Comparison of ENCODE assay signal across 30 mouse cellular contexts in the genomic region with DNA sequence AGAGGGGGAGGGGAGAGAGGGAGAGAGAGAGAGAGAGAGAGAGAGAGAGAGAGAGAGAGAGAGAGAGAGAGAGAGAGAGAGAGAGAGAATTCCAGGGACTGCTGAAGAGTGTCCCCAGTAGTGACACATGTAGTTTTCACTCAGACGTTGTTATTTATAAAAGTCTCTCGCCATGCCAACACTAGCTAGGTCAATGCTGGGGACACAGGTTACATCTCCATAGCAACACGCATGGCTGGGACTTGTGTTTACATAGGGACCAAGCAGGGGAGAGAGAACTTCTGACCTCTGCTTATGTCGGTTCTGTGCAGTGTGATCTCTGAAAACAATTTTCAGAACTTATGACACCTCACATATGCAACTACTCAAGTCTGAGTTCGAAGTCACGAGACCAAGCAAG. TPM values are rescaled to one million over a fixed set of nuclear protein-coding genes. Genes with fewer than 3 reads are reported as not detected.
DNase-seq lines count a peak whose midpoint lies in the region; ATAC-seq lines count a peak whose summit lies in the region.
"Had no signal": no experiment of that assay in that cellular context is flagged by ENCODE, and none has a peak within 500 bp of the region (broad histone marks: within the 10 kb centered on the region; RNA-seq: fewer than 3 reads in every experiment).

No protein-coding gene starts in this region.

- H3K9ac ChIP-seq in hindbrain, embryonic 14.5 days = no peak overlapping the region
- H3K9ac ChIP-seq in liver, embryonic 12.5 days = no peak overlapping the region
- no peak overlapping the region for H3K9ac ChIP-seq in liver, embryonic 16.5 days (ENCODE audit: low read depth, low read length)
- H3K9ac ChIP-seq: limb, embryonic 12.5 days; liver, embryonic 14.5 days; midbrain, embryonic 13.5 days had no signal

- no peaks in the 10 kb centered on the region for H3K9me3 ChIP-seq in hindbrain, embryonic 10.5 days
- H3K9me3 ChIP-seq in hindbrain, embryonic 14.5 days (ENCODE audit: control insufficient read depth, low read length) = no peaks in the 10 kb centered on the region
- no peaks in the 10 kb centered on the region for H3K9me3 ChIP-seq in liver, embryonic 12.5 days (replicated peaks)
- H3K9me3 ChIP-seq in liver, embryonic 16.5 days (replicated peaks; ENCODE audit: control insufficient read depth, low read length) = no peaks in the 10 kb centered on the region
- H3K9me3 ChIP-seq: limb, embryonic 12.5 days; midbrain, embryonic 13.5 days had no signal

- H3K4me3 ChIP-seq in hindbrain, embryonic 10.5 days = no peak overlapping the region
- no peak overlapping the region for H3K4me3 ChIP-seq in hindbrain, embryonic 14.5 days (replicated peaks; ENCODE audit: low read length)
- H3K4me3 ChIP-seq in liver, embryonic 12.5 days = no peak overlapping the region
- H3K4me3 ChIP-seq in liver, embryonic 16.5 days (ENCODE audit: low read depth, low read length) = no peak overlapping the region
- H3K4me3 ChIP-seq: erythroblast, embryonic 14.5 days; gastrocnemius, adult 2 months; limb, embryonic 12.5 days; megakaryocyte, embryonic 14.5 days; midbrain, embryonic 13.5 days had no signal

- no peaks in the 10 kb centered on the region for H3K36me3 ChIP-seq in hindbrain, embryonic 10.5 days
- H3K36me3 ChIP-seq in hindbrain, embryonic 14.5 days (replicated peaks; ENCODE audit: control insufficient read depth, insufficient read depth) = no peaks in the 10 kb centered on the region
- H3K36me3 ChIP-seq in liver, embryonic 12.5 days = no peaks in the 10 kb centered on the region
- H3K36me3 ChIP-seq in liver, embryonic 16.5 days (ENCODE audit: control insufficient read depth, insufficient read depth) = no peaks in the 10 kb centered on the region
- H3K36me3 ChIP-seq: limb, embryonic 12.5 days; midbrain, embryonic 13.5 days had no signal

- peaks cover 24% of the 10 kb centered on the region for H3K4me1 ChIP-seq in hindbrain, embryonic 10.5 days (replicated peaks)
- peaks cover 19% of the 10 kb centered on the region for H3K4me1 ChIP-seq in hindbrain, embryonic 14.5 days (replicated peaks; ENCODE audit: control insufficient read depth, insufficient read depth, low read length)
- H3K4me1 ChIP-seq in liver, embryonic 12.5 days = no peaks in the 10 kb centered on the region
- H3K4me1 ChIP-seq in liver, embryonic 16.5 days (ENCODE audit: control insufficient read depth, low read depth, low read length) = no peaks in the 10 kb centered on the region
- H3K4me1 ChIP-seq: megakaryocyte, embryonic 14.5 days had no signal

- WGBS in hindbrain, embryonic 10.5 days = 59% methylated on average over 6 of the region's 6 CpGs
- WGBS in hindbrain, embryonic 14.5 days = 59% methylated on average over 6 of the region's 6 CpGs
- 54% methylated on average over 6 of the region's 6 CpGs for WGBS in liver, embryonic 12.5 days (ENCODE audit: insufficient replicate concordance)
- WGBS in liver, embryonic 16.5 days (ENCODE audit: insufficient replicate concordance) = 47% methylated on average over 6 of the region's 6 CpGs

- DNase-seq in heart, adult 18-20 months = peak; percentile 19 to 27
- no peak for DNase-seq in heart, postnatal 4 days
- DNase-seq in hindbrain, embryonic 10.5 days (ENCODE audit: low spot score) = no peak
- DNase-seq in hindbrain, embryonic 14.5 days (ENCODE audit: low spot score) = no peak
- no peak for DNase-seq in liver
- no peak for DNase-seq in spleen, adult 12 weeks (ENCODE audit: low spot score)
- DNase-seq: adrenal gland, postnatal 25 days; cerebellum, adult 11-12 months; cerebellum, adult 9-11 months; gastrocnemius, adult 2 months; gastrocnemius, postnatal 36 days; kidney, adult 2 months; kidney, postnatal 10 days; layer of hippocampus, adult 9-11 months; lung, postnatal 4 days; right cerebral cortex, postnatal 25 days; spleen, adult 18-20 months; thymus, postnatal 25 days had no signal

- peaks cover 15% of the 10 kb centered on the region for H3K27me3 ChIP-seq in hindbrain, embryonic 10.5 days (ENCODE audit: insufficient read depth, poor library complexity, severe bottlenecking)
- H3K27me3 ChIP-seq in hindbrain, embryonic 14.5 days (ENCODE audit: control insufficient read depth, insufficient read depth, low read length) = no peaks in the 10 kb centered on the region
- H3K27me3 ChIP-seq in liver, embryonic 12.5 days (replicated peaks) = no peaks in the 10 kb centered on the region; the same call in 1 of the 2 replicates
- no peaks in the 10 kb centered on the region for H3K27me3 ChIP-seq in liver, embryonic 16.5 days (ENCODE audit: control insufficient read depth, insufficient read depth, low read depth, low read length)
- H3K27me3 ChIP-seq: Patski had no signal

- ATAC-seq in hindbrain, embryonic 14.5 days (ENCODE audit: low FRiP score) = no peak
- 0 out of 2 replicates have a peak, but pooled peaks have one; percentile 33 for ATAC-seq in liver, embryonic 12.5 days
- ATAC-seq in liver, embryonic 16.5 days (ENCODE audit: low read depth) = peak; percentile 21; the same call in 1 of the 2 replicates
- ATAC-seq: hindbrain, embryonic 16.5 days; midbrain, embryonic 13.5 days; Patski had no signal

- no peak overlapping the region for H3K4me2 ChIP-seq in hindbrain, embryonic 14.5 days (replicated peaks)
- no peak overlapping the region for H3K4me2 ChIP-seq in liver, embryonic 12.5 days
- no peak overlapping the region for H3K4me2 ChIP-seq in liver, embryonic 16.5 days (ENCODE audit: low read depth, low read length)
- H3K4me2 ChIP-seq: limb, embryonic 12.5 days; midbrain, embryonic 13.5 days had no signal

- H3K27ac ChIP-seq in hindbrain, embryonic 10.5 days = 0 out of 2 replicates have a peak overlapping the region, but pooled peaks have one; percentile 45
- H3K27ac ChIP-seq in hindbrain, embryonic 14.5 days = no peak overlapping the region
- no peak overlapping the region for H3K27ac ChIP-seq in liver, embryonic 12.5 days
- no peak overlapping the region for H3K27ac ChIP-seq in liver, embryonic 16.5 days (ENCODE audit: low read length)
- H3K27ac ChIP-seq: gastrocnemius, adult 2 months; limb, embryonic 12.5 days; liver, embryonic 14.5 days had no signal

RNA-seq across cellular contexts. Expression of a gene that starts 9.4 kb away (rescaled TPM):
- under 1 TPM; 0.07 to 0.39 TPM for total RNA-seq in heart, adult 18-20 months (2021)
- under 1 TPM; 0.05 to 0.18 TPM for total RNA-seq in heart, postnatal 4 days (2021)
- polyA plus RNA-seq in hindbrain, embryonic 10.5 days (2016; fragmentation: Nextera tagmentation; extraction: Ambion mirVana) = 0.27 and 0.69 TPM in 2 replicates
- 2.0 and 2.1 TPM in 2 replicates for polyA plus RNA-seq in hindbrain, embryonic 14.5 days (2014; fragmentation: Nextera tagmentation; extraction: Ambion mirVana)
- polyA plus RNA-seq in liver, embryonic 12.5 days (2016; fragmentation: Nextera tagmentation; extraction: Ambion mirVana) = not detected in 2 replicates
- polyA plus RNA-seq in liver, embryonic 16.5 days (2015; fragmentation: Nextera tagmentation; extraction: Ambion mirVana) = 0.02 TPM in 1 of 2 replicates, not detected in the other
- total RNA-seq: gastrocnemius, postnatal 36 days; hematopoietic stem cell, adult 5-6 weeks; MEL; monocyte, adult 5-6 weeks had no signal
- polyA plus RNA-seq: erythroblast, embryonic 14.5 days had no signal

RNA-seq across cellular contexts. Expression of a gene that starts 57.4 kb away (rescaled TPM):
- 1 to 10 TPM; 3.5 to 3.7 TPM for total RNA-seq in heart, adult 18-20 months (2021)
- total RNA-seq in heart, postnatal 4 days (2021) = 1 to 10 TPM; 5.9 to 6.8 TPM
- 19.2 and 20.2 TPM in 2 replicates for polyA plus RNA-seq in hindbrain, embryonic 10.5 days (2016; fragmentation: Nextera tagmentation; extraction: Ambion mirVana)
- polyA plus RNA-seq in hindbrain, embryonic 14.5 days (2014; fragmentation: Nextera tagmentation; extraction: Ambion mirVana) = 12.9 and 13.0 TPM in 2 replicates
- polyA plus RNA-seq in liver, embryonic 12.5 days (2016; fragmentation: Nextera tagmentation; extraction: Ambion mirVana) = 6.5 and 7.3 TPM in 2 replicates
- 2.3 and 3.6 TPM in 2 replicates for polyA plus RNA-seq in liver, embryonic 16.5 days (2015; fragmentation: Nextera tagmentation; extraction: Ambion mirVana)

RNA-seq across cellular contexts. Expression of a gene that starts 57.8 kb away (rescaled TPM):
- total RNA-seq in heart, adult 18-20 months (2021) = 10 to 100 TPM; 19.7 to 20.8 TPM
- total RNA-seq in heart, postnatal 4 days (2021) = 10 to 100 TPM; 15.5 to 22.4 TPM
- 14.9 and 20.9 TPM in 2 replicates for polyA plus RNA-seq in hindbrain, embryonic 10.5 days (2016; fragmentation: Nextera tagmentation; extraction: Ambion mirVana)
- 9.5 and 9.6 TPM in 2 replicates for polyA plus RNA-seq in hindbrain, embryonic 14.5 days (2014; fragmentation: Nextera tagmentation; extraction: Ambion mirVana)
- polyA plus RNA-seq in liver, embryonic 12.5 days (2016; fragmentation: Nextera tagmentation; extraction: Ambion mirVana) = 13.5 and 14.8 TPM in 2 replicates
- 19.6 and 20.5 TPM in 2 replicates for polyA plus RNA-seq in liver, embryonic 16.5 days (2015; fragmentation: Nextera tagmentation; extraction: Ambion mirVana)

Comparison
In these comparisons a context has a peak if more than half of its experiments do, and no peak if none do; other contexts are left out.
1. DNase-seq: peak in heart, adult 18-20 months (2 of 2); none in heart, postnatal 4 days (single experiment), hindbrain, embryonic 10.5 days (single experiment), hindbrain, embryonic 14.5 days (single experiment), liver (single experiment) and spleen, adult 12 weeks (single experiment).